Mouse (Mus musculus) heart, embryonic 11.5 days (tissue): Measurements from ENCODE around the gene Taar8b. TPM values are rescaled to one million over a fixed set of nuclear protein-coding genes. Genes with fewer than 3 reads are reported as not detected.
"Not testable (repeated sequence)": the region's sequence is repeated elsewhere in the genome, so short reads cannot be mapped to it uniquely, and the experiment has no call there.

Experiments
- ATAC-seq: fragments of 200-750 bp; cut with Nextera tagmentation; replicated peaks from 2 replicates; pipeline ENCODE4 v1.8.0; 2017; ENCODE audit warnings: moderate library complexity; ENCODE audit not compliant: insufficient number of reproducible peaks, low FRiP score, low TSS enrichment
- H3K27ac ChIP-seq: fragments of 300-500 bp; sonication (generic); 2 replicates; pipeline ENCODE4 v1.5.1; 2014; ENCODE audit warnings: mild to moderate bottlenecking, low read depth, low read length
- H3K27me3 ChIP-seq: fragments of 300-500 bp; sonication (generic); 2 replicates; pipeline ENCODE4 v1.6.1; 2014; ENCODE audit warnings: mild to moderate bottlenecking, low read length, mixed read lengths; ENCODE audit not compliant: control insufficient read depth, insufficient read depth
- H3K36me3 ChIP-seq: fragments of 300-500 bp; sonication (generic); 2 replicates; pipeline ENCODE4 v1.6.1; 2014; ENCODE audit warnings: mild to moderate bottlenecking, low read length, moderate library complexity, mixed read lengths; ENCODE audit not compliant: control insufficient read depth, insufficient read depth
- H3K4me1 ChIP-seq: fragments of 300-500 bp; sonication (generic); 2 replicates; pipeline ENCODE4 v1.6.1; 2014; ENCODE audit warnings: low read length; ENCODE audit not compliant: control insufficient read depth, insufficient read depth
- H3K4me2 ChIP-seq: fragments of 300-500 bp; sonication (generic); 2 replicates; pipeline ENCODE4 v1.6.1; 2014; ENCODE audit warnings: mild to moderate bottlenecking, moderate library complexity
- H3K4me3 ChIP-seq: fragments of 300-500 bp; sonication (generic); 2 replicates; pipeline ENCODE4 v1.5.1; 2014; ENCODE audit warnings: low read depth, low read length
- H3K9ac ChIP-seq: fragments of 300-500 bp; sonication (generic); 2 replicates; pipeline ENCODE4 v1.6.1; 2014; ENCODE audit warnings: mild to moderate bottlenecking, low read depth, low read length, moderate library complexity
- H3K9me3 ChIP-seq: fragments of 300-500 bp; sonication (generic); replicated peaks from 2 replicates; pipeline ENCODE4 v1.6.1; 2016; ENCODE audit warnings: low read length; ENCODE audit not compliant: control insufficient read depth
- WGBS: fragments of 180-500 bp; shearing (Covaris S2); extraction: QIAGEN DNeasy Blood & Tissue Kit; methylation state at CpG from one replicate; pipeline ENCODE4 v1.1.7; 2014; ENCODE audit not compliant: insufficient replicate concordance; 5-methylcytosine and 5-hydroxymethylcytosine counted together
- polyA plus RNA-seq: library from polyadenylated mRNA; unstranded; fragments of >200 nt; fragmentation: Nextera tagmentation; extraction: Ambion mirVana; gene quantifications from 2 replicates; pipeline ENCODE4 v1.2.1, GENCODE M21; 2014

Gene Taar8b
- polyA plus RNA-seq, 1 experiment from 2014 or later: not detected

- H3K36me3 ChIP-seq, ATAC-seq, H3K4me1 ChIP-seq, H3K9ac ChIP-seq, H3K9me3 ChIP-seq, H3K27me3 ChIP-seq, H3K27ac ChIP-seq, H3K4me3 ChIP-seq, H3K4me2 ChIP-seq: not testable (repeated sequence)
- WGBS: 77% methylated on average over 2 of the region's 4 CpGs
These were observed 15.9 kb downstream of the Taar8b start, which contains the start of gene Taar8a for GRCm38 (mm10) chr10:24076200-24076599. TSS of gene Taar8a (plus strand) at chr10:24076500.

DNA sequence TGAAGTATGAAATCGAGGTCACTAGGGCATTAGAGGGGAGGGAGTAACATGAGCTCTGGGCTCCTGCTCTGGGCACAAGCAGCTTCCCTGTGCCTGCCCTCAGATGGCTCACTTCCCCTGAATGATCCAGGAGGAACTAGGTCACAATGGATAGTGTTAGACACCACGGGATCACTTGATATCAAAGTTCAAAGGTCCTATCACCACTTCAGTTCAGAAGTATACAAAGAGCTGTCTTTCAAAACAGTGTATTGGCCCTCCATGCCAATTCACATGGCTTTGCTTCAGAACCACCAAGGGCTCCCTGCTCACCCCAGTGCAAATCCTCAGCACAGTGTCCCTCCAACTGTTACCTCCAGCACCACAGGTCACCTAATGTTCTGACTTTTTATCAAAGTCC is 17.3 kb downstream of the Taar8b start:
- not testable (repeated sequence) for H3K9me3 ChIP-seq, H3K4me1 ChIP-seq, H3K4me3 ChIP-seq, H3K27ac ChIP-seq, H3K4me2 ChIP-seq, ATAC-seq, H3K36me3 ChIP-seq, H3K27me3 ChIP-seq, H3K9ac ChIP-seq
- 40% methylated on average over 2 of the region's 2 CpGs for WGBS

DNA sequence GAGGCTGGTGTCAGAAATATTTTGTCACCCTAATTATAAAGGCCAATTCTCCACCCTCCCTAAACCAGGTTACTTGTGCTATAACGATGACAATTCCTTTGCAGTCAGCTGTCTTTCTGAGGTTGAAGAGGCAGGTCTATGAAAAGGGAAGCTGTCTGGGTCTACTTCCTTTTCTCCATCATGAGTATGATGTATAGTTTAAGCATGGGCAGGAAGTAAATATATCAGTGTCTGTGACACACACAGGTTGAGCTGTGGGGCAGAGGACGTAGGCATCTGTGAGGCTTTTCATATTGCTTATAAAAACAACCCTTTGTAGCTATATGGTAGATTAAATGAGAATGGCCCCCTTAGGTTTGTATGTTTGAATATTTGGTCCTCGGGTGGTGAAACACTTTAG is 33.1 kb downstream of the Taar8b start:
- Histone ChIP-seq H3K36me3 (no peaks in the 10 kb centered on the region), H3K9me3 (no peaks in the 10 kb centered on the region; the same call in 1 of the 2 replicates), H3K4me2 (no peak overlapping the region), H3K27ac (no peak overlapping the region), H3K9ac (no peak overlapping the region), H3K27me3 (no peaks in the 10 kb centered on the region), H3K4me3 (no peak overlapping the region), H3K4me1 (no peaks in the 10 kb centered on the region)
- 78% methylated on average over 3 of the region's 3 CpGs for WGBS
- ATAC-seq: no peak

DNA sequence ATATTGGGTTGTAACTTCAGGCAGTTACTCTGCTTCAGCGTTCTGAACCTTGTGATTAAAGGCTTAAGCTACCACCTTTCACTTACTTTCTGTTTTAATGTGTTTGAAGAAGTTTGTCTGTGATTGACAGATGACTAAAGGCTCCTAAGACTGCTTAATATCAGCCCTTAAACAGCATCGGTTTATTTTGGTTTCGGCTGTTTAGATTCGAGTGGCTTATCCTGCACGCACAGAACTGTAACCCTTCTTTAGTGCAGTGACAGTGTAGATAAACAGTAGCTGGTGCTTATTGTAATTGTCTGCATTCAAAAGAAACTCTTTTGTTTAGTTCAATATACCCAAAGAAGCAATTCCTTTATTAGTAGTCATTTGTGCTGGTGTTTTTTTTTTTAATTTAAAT is 40.1 kb downstream of the Taar8b start:
- no peak overlapping the region for H3K4me3 ChIP-seq
- H3K36me3 ChIP-seq: no peaks in the 10 kb centered on the region
- H3K4me1 ChIP-seq: no peaks in the 10 kb centered on the region
- no peak overlapping the region for H3K9ac ChIP-seq
- ATAC-seq: no peak
- no peaks in the 10 kb centered on the region for H3K27me3 ChIP-seq
- WGBS: 19% methylated on average over 5 of the region's 5 CpGs
- no peak overlapping the region for H3K4me2 ChIP-seq
- H3K9me3 ChIP-seq: no peaks in the 10 kb centered on the region
- no peak overlapping the region for H3K27ac ChIP-seq

DNA sequence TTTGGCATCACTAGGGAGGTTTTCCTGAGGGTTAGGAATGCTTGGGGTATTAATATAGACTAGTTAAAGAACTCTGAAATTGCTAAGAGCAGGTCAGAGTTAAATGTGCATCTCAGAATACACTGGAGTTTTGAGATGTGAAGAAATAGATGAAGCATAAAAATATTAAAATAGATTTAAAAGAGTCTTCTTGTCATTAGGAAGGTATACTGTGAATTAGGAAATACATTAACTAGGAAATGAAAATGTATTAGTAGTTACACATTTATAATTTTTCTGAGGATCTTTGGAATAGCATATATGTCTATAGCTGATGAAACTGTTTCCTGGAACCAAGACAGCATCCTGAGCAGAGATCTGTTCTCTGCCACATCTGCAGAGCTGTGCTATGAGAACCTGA is 42.9 kb downstream of the Taar8b start, which contains the start of gene Taar7f:
Gene Taar7f, plus strand, starts transcription at position 301 of the 400 bp plus-strand sequence.
- Histone ChIP-seq H3K27me3 (no peaks in the 10 kb centered on the region), H3K36me3 (no peaks in the 10 kb centered on the region), H3K27ac (no peak within 1 kb of the TSS), H3K4me2 (no peak within 1 kb of the TSS), H3K9me3 (no peaks in the 10 kb centered on the region), H3K9ac (no peak within 1 kb of the TSS), H3K4me1 (no peaks in the 10 kb centered on the region), H3K4me3 (no peak within 1 kb of the TSS)
- no peak for ATAC-seq

Other genes starting within 250 kb of the Taar8b start
- gene Vnn3, start 240.8 kb downstream of the Taar8b start, polyA plus RNA-seq: not detected in 2 replicates
- 7.0 and 7.3 TPM in 2 replicates for gene Vnn1, start 197.6 kb downstream of the Taar8b start, polyA plus RNA-seq
- not detected in 2 replicates for gene Taar1, start 171.9 kb downstream of the Taar8b start, polyA plus RNA-seq
- not detected in 2 replicates for gene Taar2, start 153.7 kb downstream of the Taar8b start, polyA plus RNA-seq
- not detected in 2 replicates for gene Taar3, start 142.7 kb downstream of the Taar8b start, polyA plus RNA-seq
- gene Taar4, start 131.8 kb downstream of the Taar8b start, polyA plus RNA-seq: not detected in 2 replicates
- gene Taar5, start 121.6 kb downstream of the Taar8b start, polyA plus RNA-seq: not detected in 2 replicates
- not detected in 2 replicates for gene Taar6, start 106.6 kb downstream of the Taar8b start, polyA plus RNA-seq
- not detected in 2 replicates for gene Taar7a, start 98.8 kb downstream of the Taar8b start, polyA plus RNA-seq
- gene Taar7b, start 92.4 kb downstream of the Taar8b start, polyA plus RNA-seq: not detected in 2 replicates
- not detected in 2 replicates for gene Taar7d, start 65.1 kb downstream of the Taar8b start, polyA plus RNA-seq
- gene Taar7e, start 54.7 kb downstream of the Taar8b start, polyA plus RNA-seq: not detected in 2 replicates
- gene Taar7f, start 42.8 kb downstream of the Taar8b start, polyA plus RNA-seq: not detected in 2 replicates
- gene Taar8a, start 15.8 kb downstream of the Taar8b start, polyA plus RNA-seq: not detected in 2 replicates
- gene Taar8c, start 9.6 kb upstream of the Taar8b start, polyA plus RNA-seq: not detected in 2 replicates
- not detected in 2 replicates for gene Taar9, start 17.2 kb upstream of the Taar8b start, polyA plus RNA-seq
- 89.8 and 99.4 TPM in 2 replicates for gene Stx7, start 57.0 kb upstream of the Taar8b start, polyA plus RNA-seq
- 3.7 and 5.8 TPM in 2 replicates for gene Moxd1, start 131.2 kb upstream of the Taar8b start, polyA plus RNA-seq